Comparison of ENCODE assay signal across 25 mouse cellular contexts in genomic region chr4:59007016-59007415, GRCm38 (mm10). TPM values are rescaled to one million over a fixed set of nuclear protein-coding genes. Genes with fewer than 3 reads are reported as not detected.
DNase-seq lines count a peak whose midpoint lies in the region; ATAC-seq and TF ChIP-seq lines count a peak whose summit lies in the region.
"Had no signal": no experiment of that assay in that cellular context is flagged by ENCODE, and none has a peak within 500 bp of the region (broad histone marks: within the 10 kb centered on the region; RNA-seq: fewer than 3 reads in every experiment).

No protein-coding gene starts in this region.

- no peak for ATAC-seq in liver, postnatal 0 days
- no peak for ATAC-seq in liver, embryonic 11.5 days (replicated peaks; ENCODE audit: low FRiP score)
- ATAC-seq in megakaryocyte, adult 5-6 weeks (ENCODE audit: poor library complexity, severe bottlenecking), result no peak
- ATAC-seq: forebrain, postnatal 0 days; intestine, embryonic 15.5 days; lung, postnatal 0 days; Patski had no signal

- no peaks in the 10 kb centered on the region for H3K9me3 ChIP-seq in liver, postnatal 0 days (ENCODE audit: low read length)
- H3K9me3 ChIP-seq in liver, embryonic 11.5 days (ENCODE audit: control insufficient read depth, low read length), result no peaks in the 10 kb centered on the region
- H3K9me3 ChIP-seq: embryonic facial prominence, embryonic 15.5 days; heart, embryonic 15.5 days; intestine, embryonic 15.5 days had no signal

- DNase-seq in cerebellum, adult 18-20 months, result peak; percentile 18 to 19
- DNase-seq in cerebellum, adult 11-12 months, result no peak
- DNase-seq in liver, postnatal 0 days, result no peak
- no peak for DNase-seq in liver, embryonic 11.5 days (ENCODE audit: low spot score)
- DNase-seq in brain, adult 2 months (ENCODE audit: low read depth, low spot score), result peak; percentile 70
- no peak for DNase-seq in layer of hippocampus, postnatal 10 days (ENCODE audit: low spot score in 2 of 2)
- DNase-seq: cerebellum, adult 9-11 months; forebrain, postnatal 0 days; heart, postnatal 36 days; kidney, adult 9 months; kidney, postnatal 14 days; thymus, adult 18-20 months; thymus, postnatal 36 days had no signal

- TF ChIP-seq CTCF in liver, postnatal 0 days (IDR thresholded peaks at IDR 0.05; ENCODE audit: low read depth), result no peak

- no peak for TF ChIP-seq EP300 in liver, postnatal 0 days (IDR thresholded peaks at IDR 0.05; ENCODE audit: low read depth)

- 66% methylated on average over 6 of the region's 6 CpGs for WGBS in liver, postnatal 0 days (ENCODE audit: insufficient replicate concordance)
- 80% methylated on average over 6 of the region's 6 CpGs for WGBS in liver, embryonic 11.5 days

- peaks cover 52% of the 10 kb centered on the region for H3K4me1 ChIP-seq in liver, postnatal 0 days (ENCODE audit: insufficient read depth)
- peaks cover 53% of the 10 kb centered on the region for H3K4me1 ChIP-seq in liver, embryonic 11.5 days (replicated peaks; ENCODE audit: control insufficient read depth, insufficient read depth, low read length)

- H3K4me3 ChIP-seq in liver, postnatal 0 days (ENCODE audit: low read depth, low read length), result no peak overlapping the region
- H3K4me3 ChIP-seq in liver, embryonic 11.5 days (ENCODE audit: low read depth, low read length), result no peak overlapping the region
- H3K4me3 ChIP-seq: embryonic facial prominence, embryonic 15.5 days; heart, embryonic 15.5 days; intestine, embryonic 15.5 days had no signal

- H3K9ac ChIP-seq in liver, postnatal 0 days (replicated peaks), result no peak overlapping the region
- H3K9ac ChIP-seq in liver, embryonic 11.5 days (ENCODE audit: low read depth, low read length), result no peak overlapping the region
- H3K9ac ChIP-seq: embryonic facial prominence, embryonic 15.5 days; forebrain, postnatal 0 days; heart, embryonic 15.5 days; hindbrain, embryonic 14.5 days; intestine, embryonic 15.5 days had no signal

- H3K36me3 ChIP-seq in liver, postnatal 0 days (replicated peaks; ENCODE audit: insufficient read depth, low read length), result no peaks in the 10 kb centered on the region
- no peaks in the 10 kb centered on the region for H3K36me3 ChIP-seq in liver, embryonic 11.5 days (ENCODE audit: control insufficient read depth, insufficient read depth, low read length)
- H3K36me3 ChIP-seq: embryonic facial prominence, embryonic 15.5 days; heart, embryonic 15.5 days; intestine, embryonic 15.5 days had no signal

- no peaks in the 10 kb centered on the region for H3K27me3 ChIP-seq in liver, postnatal 0 days (ENCODE audit: insufficient read depth, low read length)
- H3K27me3 ChIP-seq in liver, embryonic 11.5 days (replicated peaks; ENCODE audit: control insufficient read depth, insufficient read depth, low read length), result no peaks in the 10 kb centered on the region
- H3K27me3 ChIP-seq: embryonic facial prominence, embryonic 15.5 days; heart, embryonic 15.5 days; intestine, embryonic 15.5 days; Patski had no signal

- H3K27ac ChIP-seq in liver, postnatal 0 days (ENCODE audit: low read depth), result no peak overlapping the region
- H3K27ac ChIP-seq in liver, embryonic 11.5 days (ENCODE audit: low read depth, low read length), result no peak overlapping the region
- H3K27ac ChIP-seq: embryonic facial prominence, embryonic 15.5 days; heart, embryonic 15.5 days; hindbrain, embryonic 14.5 days; intestine, embryonic 15.5 days had no signal

- H3K4me2 ChIP-seq in liver, postnatal 0 days (ENCODE audit: low read depth, low read length), result peak overlapping the region; percentile 26
- H3K4me2 ChIP-seq in liver, embryonic 11.5 days, result no peak overlapping the region
- H3K4me2 ChIP-seq: embryonic facial prominence, embryonic 15.5 days; heart, embryonic 15.5 days; hindbrain, embryonic 14.5 days; intestine, embryonic 15.5 days; midbrain, embryonic 11.5 days had no signal

RNA-seq across cellular contexts. Expression of gene Gm20503, which starts 4.0 kb away (rescaled TPM):
- polyA plus RNA-seq in liver, postnatal 0 days (2015; fragmentation: Nextera tagmentation; extraction: Ambion mirVana), result 17.6 and 17.7 TPM in 2 replicates
- 8.1 and 11.5 TPM in 2 replicates for polyA plus RNA-seq in liver, embryonic 11.5 days (2014; fragmentation: Nextera tagmentation; extraction: Ambion mirVana)
- not detected in 2 replicates for total RNA-seq in megakaryocyte, adult 5-6 weeks (2015)
- total RNA-seq in megakaryocyte, adult 5-6 weeks (2017), result not detected in 2 replicates
- total RNA-seq in layer of hippocampus, postnatal 10 days (2021), result 1 to 10 TPM in 1 of 2 experiments, not detected in 1; 6.5 TPM
- total RNA-seq: common myeloid progenitor, adult 5-6 weeks; forebrain, postnatal 0 days; gastrocnemius, adult 18-20 months; neutrophil, adult 5-6 weeks had no signal
- polyA plus RNA-seq: gonadal fat pad, adult 2 months had no signal

RNA-seq across cellular contexts. Expression of gene Dnajc25, which starts 12.2 kb away (rescaled TPM):
- 12.5 and 13.8 TPM in 2 replicates for polyA plus RNA-seq in liver, postnatal 0 days (2015; fragmentation: Nextera tagmentation; extraction: Ambion mirVana)
- 8.8 and 11.1 TPM in 2 replicates for polyA plus RNA-seq in liver, embryonic 11.5 days (2014; fragmentation: Nextera tagmentation; extraction: Ambion mirVana)
- total RNA-seq in megakaryocyte, adult 5-6 weeks (2015), result 11.2 and 11.8 TPM in 2 replicates
- total RNA-seq in megakaryocyte, adult 5-6 weeks (2017), result 13.0 and 14.6 TPM in 2 replicates
- total RNA-seq in layer of hippocampus, postnatal 10 days (2021), result 1 to 10 TPM; 7.0 to 7.7 TPM

RNA-seq across cellular contexts. Expression of gene Ptgr1, which starts 20.1 kb away (rescaled TPM):
- 6.4 and 6.8 TPM in 2 replicates for polyA plus RNA-seq in liver, postnatal 0 days (2015; fragmentation: Nextera tagmentation; extraction: Ambion mirVana)
- polyA plus RNA-seq in liver, embryonic 11.5 days (2014; fragmentation: Nextera tagmentation; extraction: Ambion mirVana), result 28.0 and 30.5 TPM in 2 replicates
- total RNA-seq in megakaryocyte, adult 5-6 weeks (2015), result 33.1 and 36.4 TPM in 2 replicates
- total RNA-seq in megakaryocyte, adult 5-6 weeks (2017), result 25.7 and 29.0 TPM in 2 replicates
- total RNA-seq in layer of hippocampus, postnatal 10 days (2021), result 1 to 10 TPM; 5.3 to 5.8 TPM

RNA-seq across cellular contexts. Expression of gene Gng10, which starts 27.9 kb away (rescaled TPM):
- 16.0 and 16.2 TPM in 2 replicates for polyA plus RNA-seq in liver, postnatal 0 days (2015; fragmentation: Nextera tagmentation; extraction: Ambion mirVana)
- polyA plus RNA-seq in liver, embryonic 11.5 days (2014; fragmentation: Nextera tagmentation; extraction: Ambion mirVana), result 67.6 and 78.9 TPM in 2 replicates
- total RNA-seq in megakaryocyte, adult 5-6 weeks (2015), result 266 and 325 TPM in 2 replicates
- total RNA-seq in megakaryocyte, adult 5-6 weeks (2017), result 179 and 182 TPM in 2 replicates
- 100 to 1,000 TPM; 123 to 127 TPM for total RNA-seq in layer of hippocampus, postnatal 10 days (2021)

Comparison
In these comparisons a context has a peak if more than half of its experiments do, and no peak if none do; other contexts are left out.
1. DNase-seq: peak in cerebellum, adult 18-20 months (2 of 2) and brain, adult 2 months (single experiment); none in cerebellum, adult 11-12 months (single experiment), liver, postnatal 0 days (single experiment), liver, embryonic 11.5 days (single experiment) and layer of hippocampus, postnatal 10 days (0 of 2).